Mouse (Mus musculus): ENCODE results near the gene Inhbc.

DNA sequence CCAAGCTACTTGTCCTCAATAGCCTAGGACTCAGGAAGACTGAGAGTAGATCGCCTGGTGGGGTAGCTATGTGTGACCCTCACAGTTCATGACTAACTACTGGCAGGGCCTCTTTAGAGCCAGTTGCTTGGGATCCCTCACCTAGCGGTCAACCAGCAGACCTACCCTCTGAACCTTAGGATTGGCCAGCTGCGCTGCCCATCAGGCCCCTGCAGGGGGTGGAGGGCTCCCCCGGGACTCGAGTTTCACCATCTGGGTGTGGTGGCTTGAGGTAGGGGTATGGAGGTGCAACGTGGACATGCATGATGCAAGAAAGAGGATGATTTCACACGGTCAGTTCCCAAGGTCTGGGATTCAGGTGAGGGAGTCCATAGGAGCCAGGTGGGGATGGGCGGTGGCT, 18.5 kb downstream of the Inhbc start:
- TF ChIP-seq POLR2A (IDR thresholded peaks at IDR 0.05; ENCODE audit: borderline replicate concordance, insufficient read depth, low read length): no peak
- TF ChIP-seq CTCF (IDR thresholded peaks at IDR 0.05; ENCODE audit: borderline replicate concordance, insufficient read depth, low read depth, low read length): no peak

Measured in cerebellum, adult 2 months (tissue).